Mouse (Mus musculus) frontal cortex, postnatal 14 days (tissue): ENCODE results near the gene Anks3.

ENCODE experiments used
- DNase-seq, 2 experiments: peaks; one replicate each; pipeline ENCODE4 v3.0.0; 2022; ENCODE audit warnings: low spot score in 2 of 2

Gene Anks3

DNA sequence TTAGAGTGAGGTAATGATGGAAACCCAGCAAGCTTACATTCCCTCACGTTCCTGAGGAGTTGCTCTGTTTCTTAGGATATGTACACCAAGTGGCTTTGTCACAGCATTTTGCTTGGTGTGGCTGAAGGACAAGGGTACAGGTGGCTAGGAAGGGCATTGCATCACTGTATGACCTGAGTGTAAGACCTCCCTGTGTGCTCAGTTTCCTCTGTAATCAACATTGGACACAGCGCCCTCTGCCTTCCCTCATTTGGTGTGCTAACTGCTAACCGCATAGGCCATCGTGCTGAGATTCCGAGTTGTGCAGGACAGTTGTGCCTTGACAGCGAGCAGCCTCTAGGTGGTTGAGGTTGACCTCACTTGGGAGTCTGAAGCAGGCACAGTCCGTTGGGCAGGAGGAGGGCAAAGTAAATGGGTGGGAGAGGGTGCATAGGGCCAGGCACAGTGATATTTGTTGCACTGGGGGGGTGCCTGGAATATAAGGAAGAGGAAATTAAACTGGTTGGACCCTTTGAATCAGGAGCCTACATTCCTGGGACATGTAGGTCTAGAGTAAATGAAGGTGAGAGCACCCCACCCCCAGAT lies 66.8 kb downstream of the Anks3 start:
- no peak for DNase-seq

DNA sequence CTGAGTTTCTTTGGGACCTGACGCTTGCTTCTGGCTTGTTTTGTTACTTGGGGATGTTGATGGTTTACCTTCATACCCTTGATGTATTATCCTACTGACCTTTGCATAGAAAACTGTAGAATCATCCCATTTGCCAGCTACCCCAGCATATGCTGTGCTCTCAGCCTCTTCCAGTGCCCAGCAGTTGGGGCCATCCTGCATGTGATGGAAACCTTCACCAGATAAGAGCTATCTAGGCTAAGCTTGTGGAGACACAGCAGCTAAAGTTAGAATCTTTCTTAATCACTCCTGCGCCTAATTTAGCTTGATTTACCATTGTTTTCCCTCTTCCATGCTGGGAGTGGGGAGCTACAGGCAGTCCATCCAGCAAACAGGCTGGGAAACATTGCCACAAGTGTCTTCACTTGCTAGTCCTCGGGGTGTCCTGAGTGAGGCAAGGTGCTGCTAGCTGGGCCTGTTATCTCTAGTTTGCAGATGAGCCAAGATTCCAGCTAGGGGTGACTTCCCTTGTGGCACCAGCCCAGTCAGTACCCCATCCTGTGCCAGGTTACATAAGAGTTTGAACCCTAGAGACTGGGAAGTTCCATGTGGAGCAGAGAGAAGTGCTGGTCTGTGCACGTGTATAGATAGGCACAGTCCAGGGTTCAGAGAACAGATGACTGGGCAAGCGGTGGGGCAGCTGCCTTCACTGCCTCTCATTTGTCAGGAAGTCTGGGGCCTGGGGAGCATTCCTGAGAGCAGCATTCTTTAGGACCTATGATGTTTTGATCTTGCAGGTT lies 67.6 kb downstream of the Anks3 start:
- no peak for DNase-seq

DNA sequence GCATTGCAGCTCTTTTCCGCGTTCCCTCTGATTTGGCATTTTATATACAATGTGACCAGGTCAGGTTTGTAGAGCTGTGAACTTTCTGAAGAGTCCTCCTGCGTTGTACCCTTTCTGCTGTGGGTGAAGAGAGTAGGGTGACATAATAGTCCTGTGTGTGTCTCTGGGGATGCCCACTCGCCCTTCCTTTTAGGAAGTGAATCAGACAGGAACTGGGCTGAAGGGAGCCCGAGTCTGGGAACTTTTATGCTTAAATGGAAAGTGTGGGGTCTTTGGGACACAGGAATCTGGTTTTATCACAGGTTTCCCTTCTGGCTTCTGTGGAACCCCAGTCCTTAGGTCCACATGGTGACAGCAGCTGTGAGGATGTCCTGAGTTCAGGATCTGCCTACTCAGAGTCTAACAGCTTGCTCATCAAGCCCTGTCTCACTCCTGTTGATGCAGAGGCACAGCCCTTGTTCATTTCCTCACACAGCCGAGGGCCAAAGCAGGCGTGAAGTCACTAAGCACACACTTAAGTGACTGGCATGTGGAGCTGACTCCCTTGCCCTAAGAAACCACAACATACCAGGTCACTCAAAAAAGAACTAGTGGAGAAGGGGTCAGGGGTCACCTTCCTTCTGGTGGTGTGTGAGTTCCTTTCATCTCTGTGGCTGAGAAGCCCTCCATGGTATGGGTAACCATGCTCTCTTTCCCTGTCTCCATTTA lies 69.7 kb downstream of the Anks3 start:
- DNase-seq, result no peak

DNA sequence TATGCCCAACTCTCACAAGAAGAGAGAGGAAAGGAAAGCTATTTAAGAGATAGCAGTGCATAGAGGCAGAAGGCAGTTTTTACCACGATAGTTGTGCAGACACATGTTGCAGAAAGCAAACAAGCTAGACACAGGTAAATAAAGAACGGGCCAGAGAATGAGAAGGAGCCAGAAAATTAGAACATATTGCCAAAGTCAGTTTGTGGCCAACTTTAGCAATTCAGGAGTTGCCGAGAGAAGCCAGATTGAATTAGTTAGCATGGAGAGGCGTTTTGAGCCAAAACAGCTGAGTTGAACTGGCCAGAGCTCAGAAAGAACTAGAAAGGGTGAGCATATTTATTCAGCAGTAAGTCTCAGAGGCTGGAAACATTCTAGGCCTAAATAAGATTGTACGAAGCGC lies 71.8 kb downstream of the Anks3 start:
- no peak for DNase-seq
